Mouse (Mus musculus): ENCODE measurements at regions not wholly inside any gene's neighbourhood (a gene's known extent, or its start where the extent isn't known, plus 50 kb on each side); places are given as distances from the start of the nearest gene placed in this dataset.
"Not testable (repeated sequence)": the region's sequence is repeated elsewhere in the genome, so short reads cannot be mapped to it uniquely, and the experiment has no call there.

GRCm38 (mm10) chr8:90036436-90036835, 311.7 kb downstream of the Tox3 start:
- no peak for DNase-seq

DNA sequence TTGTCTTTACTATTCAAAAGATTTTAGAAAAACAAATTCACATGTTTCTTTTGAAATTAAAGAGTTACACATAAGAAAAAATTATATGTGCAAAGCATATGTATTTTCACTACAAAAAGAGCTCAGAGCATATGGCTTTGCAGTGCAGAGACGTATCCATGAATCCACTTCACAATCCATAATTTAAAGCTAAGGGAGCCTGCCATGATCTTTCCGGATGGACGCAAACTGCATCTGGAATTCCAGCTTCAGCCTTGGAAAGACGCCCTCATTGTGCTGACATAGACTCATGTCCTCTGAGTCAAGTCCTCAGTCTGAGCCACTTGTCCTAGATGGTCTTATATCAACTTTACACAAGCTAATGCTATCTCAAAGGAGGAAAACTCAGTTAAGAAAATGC, 315.6 kb downstream of the Tox3 start:
- no peak for DNase-seq

GRCm38 (mm10) chr8:90031220-90031619, 316.9 kb downstream of the Tox3 start:
- DNase-seq: no peak

GRCm38 (mm10) chr8:90017958-90018357, 330.2 kb downstream of the Tox3 start:
- DNase-seq: not testable (repeated sequence)

- no peak for DNase-seq
Observed at GRCm38 (mm10) chr8:90013755-90014154, 334.4 kb downstream of the Tox3 start.

DNA sequence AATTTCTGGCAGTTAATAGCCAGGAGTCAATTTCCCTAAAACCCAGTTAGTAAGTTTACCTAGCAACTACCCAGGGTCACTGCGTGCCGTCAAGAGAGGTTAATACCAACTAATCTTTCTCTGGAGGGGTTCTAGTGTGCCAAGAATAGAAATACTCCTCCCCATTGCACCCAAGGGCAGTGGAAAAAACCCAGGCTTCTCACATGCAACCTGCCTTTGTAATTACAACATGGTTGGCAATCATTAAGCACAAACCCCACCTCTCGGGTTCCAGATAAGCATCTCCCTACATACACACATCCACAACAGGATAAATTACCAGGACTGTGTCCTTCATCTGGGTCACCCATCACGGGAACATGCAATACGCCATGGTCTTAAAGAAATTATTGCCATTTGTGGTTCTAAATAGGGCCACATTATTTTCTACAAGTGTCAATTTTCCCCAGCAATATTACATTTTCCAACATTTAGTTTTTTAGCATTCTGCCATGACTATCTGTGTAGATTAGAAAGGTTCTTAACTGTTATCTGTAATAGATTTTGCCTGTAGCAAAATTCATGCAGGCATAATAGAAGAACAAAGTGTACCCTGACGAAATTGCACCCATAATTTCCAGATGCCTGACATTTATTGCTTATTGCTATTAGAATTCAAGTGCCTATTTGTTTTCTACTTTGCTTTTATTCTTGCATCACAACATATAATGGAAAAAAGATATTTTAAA, 336.3 kb downstream of the Tox3 start:
- DNase-seq: peak; percentile 90

DNA sequence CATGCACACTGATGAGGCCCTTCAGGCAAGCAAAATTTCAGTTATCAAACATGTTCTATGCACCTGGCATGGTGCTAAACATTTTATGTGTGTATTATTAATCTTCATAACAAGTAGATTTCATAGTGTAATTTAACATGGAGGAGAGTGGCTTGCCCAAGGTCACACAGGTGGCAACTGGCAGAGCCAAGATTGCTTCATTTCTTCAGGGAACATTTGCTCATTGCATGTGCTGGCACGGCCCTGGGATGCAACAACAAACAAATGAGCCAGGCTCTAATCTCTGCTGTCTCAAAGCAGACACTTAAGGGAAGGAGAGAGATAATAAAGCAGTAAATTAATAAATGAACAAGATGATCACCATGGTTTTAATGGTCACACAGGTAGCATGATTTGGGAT, 338.7 kb downstream of the Tox3 start:
- DNase-seq: no peak

GRCm38 (mm10) chr8:90000899-90001640, 347.1 kb downstream of the Tox3 start:
- peak; percentile 53 for DNase-seq

- no peak for DNase-seq
Observed at GRCm38 (mm10) chr8:89993743-89994142, 354.4 kb downstream of the Tox3 start.

DNA sequence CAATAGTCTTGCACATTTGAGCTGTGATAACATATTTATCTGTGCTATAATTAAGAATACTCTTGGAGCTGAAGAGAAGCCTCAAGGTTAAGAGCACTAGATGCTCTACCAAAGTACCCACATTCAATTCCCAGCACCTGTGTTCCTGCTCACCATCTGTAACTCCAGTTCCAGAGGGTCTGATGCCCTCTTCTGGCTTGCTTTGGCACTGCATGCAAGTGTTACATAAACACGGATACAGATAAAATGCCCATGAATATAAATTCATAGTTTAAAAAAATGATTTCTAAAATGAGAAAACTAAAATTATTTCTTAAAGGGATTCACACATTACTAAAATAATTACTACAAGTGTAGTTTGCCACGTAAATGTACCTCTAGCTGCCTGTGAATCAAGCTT, 364.3 kb downstream of the Tox3 start:
- DNase-seq: no peak

- no peak for DNase-seq
Observed at GRCm38 (mm10) chr8:89982551-89982950, 365.6 kb downstream of the Tox3 start.

- DNase-seq: no peak
Observed at GRCm38 (mm10) chr8:89981320-89981719, 366.8 kb downstream of the Tox3 start.

- no peak for DNase-seq
Observed at GRCm38 (mm10) chr8:89980441-89980840, 367.7 kb downstream of the Tox3 start.

DNA sequence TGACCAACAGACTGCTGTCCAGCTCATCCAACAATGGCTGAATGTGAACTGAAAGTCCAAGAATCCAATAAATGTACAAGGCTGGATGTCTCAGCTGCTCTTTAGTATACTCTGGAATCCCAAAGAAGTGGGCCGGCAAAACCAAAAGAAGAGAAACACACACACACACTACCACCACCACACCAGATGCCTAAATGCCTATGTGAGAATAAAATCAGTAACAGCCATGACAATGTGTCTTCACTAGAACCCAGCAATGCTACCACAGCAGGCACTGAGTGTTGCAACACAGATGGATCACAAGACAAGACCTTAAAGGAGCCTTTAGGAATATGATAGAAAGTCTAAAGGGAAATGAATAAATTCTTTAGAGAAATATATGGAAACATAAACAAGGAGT, 385.3 kb downstream of the Tox3 start:
- DNase-seq: no peak

- DNase-seq: no peak
Observed at GRCm38 (mm10) chr8:89957486-89957885, 390.7 kb downstream of the Tox3 start.

- DNase-seq: no peak
Observed at GRCm38 (mm10) chr8:89956482-89957020, 391.6 kb downstream of the Tox3 start.

DNA sequence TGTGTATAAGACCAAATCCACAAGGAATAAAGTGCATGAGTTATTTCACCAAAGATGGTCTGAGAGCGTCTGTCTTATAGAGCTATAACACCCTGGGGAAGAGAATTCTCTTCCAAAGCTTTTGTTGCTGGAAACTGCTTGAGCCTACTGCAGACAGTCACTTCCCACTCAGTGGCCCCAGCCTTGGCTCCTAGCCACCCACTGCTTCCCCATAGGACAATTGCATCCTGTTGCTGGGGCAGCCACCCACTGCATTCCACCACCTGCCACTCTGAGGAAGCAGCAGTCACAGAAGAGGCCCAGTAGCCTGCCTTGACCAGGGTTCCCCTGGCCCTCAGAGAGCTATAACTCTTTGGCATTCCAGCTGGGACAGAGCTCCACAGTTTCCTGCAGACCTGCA, 409.3 kb downstream of the Tox3 start:
- DNase-seq: no peak

DNA sequence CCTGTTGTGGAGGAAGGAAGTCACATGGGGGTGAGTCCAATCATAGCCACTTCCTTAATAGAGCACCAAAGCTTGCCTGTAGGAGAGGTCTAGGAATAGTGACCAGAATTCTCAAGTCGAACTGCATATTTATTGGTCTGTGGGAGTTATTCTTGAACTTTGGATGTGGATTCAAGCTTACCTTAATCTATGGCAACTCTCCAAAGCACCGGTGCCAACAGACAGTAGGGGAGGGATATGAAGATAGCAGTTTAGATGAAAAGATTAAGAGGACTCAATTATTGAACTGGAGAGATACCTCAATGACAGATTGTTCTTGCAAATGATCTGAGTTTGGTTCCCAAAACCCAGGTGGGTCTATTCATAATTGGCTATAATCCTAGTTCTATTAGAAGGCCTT, 413.6 kb downstream of the Tox3 start:
- no peak for DNase-seq

DNA sequence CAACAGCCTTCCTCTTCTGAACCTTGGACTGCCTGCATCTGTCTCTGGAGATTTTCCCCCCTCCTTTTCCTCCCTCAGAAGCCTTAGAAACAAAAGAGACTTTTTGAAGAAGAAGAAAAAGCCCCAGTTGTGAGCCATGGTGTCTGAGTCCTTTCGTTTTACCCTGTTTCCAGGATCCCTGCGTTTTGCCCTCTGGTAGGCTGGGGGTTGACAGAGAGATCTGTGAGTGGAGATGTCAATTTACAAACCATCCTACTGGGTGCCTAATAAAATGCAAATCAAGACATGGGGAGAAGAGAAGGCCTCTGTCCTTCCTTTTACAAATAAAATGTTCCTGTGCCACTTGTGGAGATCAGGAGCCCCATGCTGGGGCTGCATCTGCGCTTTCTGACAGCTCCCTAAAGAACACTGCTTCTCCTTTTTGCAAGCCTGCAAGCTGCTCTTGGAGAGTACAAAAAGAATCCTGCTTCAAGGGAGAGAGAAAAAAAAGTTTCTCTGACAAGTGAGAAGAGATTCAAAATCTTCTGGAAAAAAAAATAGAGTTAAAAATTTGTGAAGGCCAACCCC, 421.4 kb downstream of the Tox3 start:
- no peak for DNase-seq

DNA sequence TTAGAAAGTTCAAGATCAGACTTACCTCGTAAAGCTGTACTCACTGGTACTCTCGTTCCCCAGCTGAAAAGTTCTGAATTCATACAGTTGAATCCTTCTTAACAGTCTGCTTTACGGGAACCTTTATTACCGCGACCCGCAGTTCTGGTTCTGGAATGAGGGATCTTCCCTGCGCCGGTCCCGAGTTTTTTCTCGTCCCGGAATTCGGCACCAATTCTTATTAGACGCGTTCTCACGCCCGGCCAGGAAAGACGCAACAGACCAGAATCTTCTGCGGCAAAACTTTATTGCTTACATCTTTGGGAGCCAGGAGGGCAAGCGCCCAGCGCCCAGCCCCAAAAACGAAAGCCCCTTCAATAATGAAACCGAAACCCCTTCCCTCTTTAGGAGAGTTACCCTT, 423.4 kb downstream of the Tox3 start:
- peak; percentile 19 for DNase-seq

GRCm38 (mm10) chr8:89914076-89914475, 434.1 kb downstream of the Tox3 start:
- no peak for DNase-seq

DNA sequence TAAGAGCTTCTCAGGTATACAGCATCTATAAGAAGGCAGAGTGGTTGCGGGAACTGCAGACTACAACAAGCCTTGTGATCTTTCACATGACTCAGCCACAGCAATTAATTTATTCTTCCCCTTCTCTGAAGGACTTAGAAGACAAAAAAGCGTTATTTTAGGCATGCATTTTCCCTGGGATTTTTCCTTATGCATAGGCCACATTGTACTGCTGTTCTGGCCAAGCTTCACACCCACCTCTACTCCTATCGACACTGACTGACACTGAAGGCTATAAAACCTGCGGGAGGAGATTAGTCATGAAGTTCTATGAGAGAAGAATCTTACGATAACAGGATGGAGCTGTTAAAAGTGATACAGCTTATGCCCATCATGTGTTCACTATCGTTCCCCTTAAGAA, 441.9 kb downstream of the Tox3 start:
- no peak for DNase-seq

DNA sequence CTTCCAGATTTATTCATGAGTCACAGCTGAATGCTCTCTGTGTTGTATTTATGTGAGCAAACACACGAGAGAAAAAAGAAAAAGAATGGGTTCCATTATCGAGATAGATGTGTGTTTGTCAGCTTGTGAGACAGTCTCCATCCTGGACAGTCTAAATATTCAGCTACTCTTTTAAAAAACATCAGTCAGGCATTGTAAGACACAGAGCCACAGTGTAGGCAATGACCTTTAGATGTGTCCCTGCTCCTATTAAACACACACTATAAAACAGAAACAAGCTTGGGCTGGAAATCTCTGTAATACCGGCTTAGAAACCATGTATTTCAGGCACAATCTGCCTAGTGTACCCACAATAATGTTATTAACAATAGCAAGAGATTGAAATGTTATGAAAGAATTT, 442.6 kb downstream of the Tox3 start:
- no peak for DNase-seq

- no peak for DNase-seq
Observed at GRCm38 (mm10) chr8:89903346-89903745, 444.8 kb downstream of the Tox3 start.

Data from kidney, adult 11 months (tissue).